Mouse (Mus musculus) megakaryocyte, embryonic 14.5 days (primary cell): ENCODE data around the gene Arnt2. TPM values are rescaled to one million over a fixed set of nuclear protein-coding genes. Genes with fewer than 3 reads are reported as not detected.

Source experiments
- H3K27me3 ChIP-seq: replicated peaks from 2 replicates; pipeline ENCODE3; 2012; ENCODE audit warnings: inconsistent platforms
- H3K36me3 ChIP-seq: replicated peaks from 2 replicates; pipeline ENCODE3; 2012; ENCODE audit warnings: low read length, inconsistent platforms, mixed read lengths
- H3K4me1 ChIP-seq: 2 replicates; pipeline ENCODE4 v1.6.1; 2012; ENCODE audit warnings: inconsistent platforms
- H3K4me3 ChIP-seq: replicated peaks from 2 replicates; pipeline ENCODE3; 2012; ENCODE audit warnings: moderate library complexity, mild to moderate bottlenecking, inconsistent platforms
- H3K9me3 ChIP-seq: 2 replicates; pipeline ENCODE4 v1.6.1; 2012; ENCODE audit warnings: inconsistent platforms
- FLI1 ChIP-seq: IDR thresholded peaks from 2 replicates; pipeline ENCODE4 v1.6.1; 2012; ENCODE audit warnings: low read length, inconsistent platforms, mixed read lengths
- GATA1 ChIP-seq: IDR thresholded peaks from 3 replicates; pipeline ENCODE4 v1.6.1; 2012; ENCODE audit warnings: mixed read lengths, low read length, inconsistent platforms, borderline replicate concordance
- polyA plus RNA-seq: library from polyadenylated mRNA; stranded (reverse); fragments of >175 nt; gene quantifications from 2 replicates; pipeline ENCODE4 v1.2.3, GENCODE M21; 2012; ENCODE audit warnings: low replicate concordance; ENCODE audit not compliant: insufficient read depth

The Arnt2 gene
- polyA plus RNA-seq, 1 experiment: not detected

DNA sequence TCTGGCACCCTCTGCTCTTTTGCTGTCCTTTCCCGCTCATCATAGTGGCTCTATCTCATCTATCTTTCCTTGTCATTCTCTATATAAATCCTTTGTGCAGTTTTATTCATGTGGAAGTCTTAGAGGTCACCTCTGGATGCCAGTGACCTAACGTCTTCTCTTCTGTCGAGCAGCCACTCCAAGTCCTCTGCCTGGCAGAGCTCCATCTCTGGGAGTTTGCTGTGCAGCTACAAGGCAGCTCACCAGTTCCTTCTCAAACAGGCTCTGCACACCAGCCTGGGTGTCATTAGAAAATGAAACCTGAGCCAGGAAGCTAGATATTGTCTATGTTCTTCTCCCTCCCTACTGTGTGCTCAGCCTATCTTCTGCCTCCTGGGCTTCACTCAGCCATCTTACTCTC is 98.4 kb downstream of the Arnt2 start:
- Histone ChIP-seq H3K4me1 (no peaks in the 10 kb centered on the region), H3K27me3 (peaks cover 16% of the 10 kb centered on the region), H3K4me3 (no peak overlapping the region), H3K36me3 (no peaks in the 10 kb centered on the region), H3K9me3 (no peaks in the 10 kb centered on the region)
- TF ChIP-seq GATA1 (no peak), FLI1 (no peak)

GRCm38 (mm10) chr7:84310909-84311311 is 99.1 kb downstream of the Arnt2 start:
- no peak for TF ChIP-seq FLI1
- Histone ChIP-seq H3K4me1 (no peaks in the 10 kb centered on the region), H3K9me3 (no peaks in the 10 kb centered on the region), H3K36me3 (no peaks in the 10 kb centered on the region), H3K27me3 (peaks cover 14% of the 10 kb centered on the region), H3K4me3 (no peak overlapping the region)

GRCm38 (mm10) chr7:84307329-84307925 is 102.5 kb downstream of the Arnt2 start:
- Histone ChIP-seq H3K27me3 (peaks cover 8% of the 10 kb centered on the region), H3K4me1 (no peaks in the 10 kb centered on the region), H3K36me3 (no peaks in the 10 kb centered on the region), H3K4me3 (no peak overlapping the region), H3K9me3 (no peaks in the 10 kb centered on the region)
- TF ChIP-seq GATA1: no peak
- no peak for TF ChIP-seq FLI1

- Histone ChIP-seq H3K4me1 (no peaks in the 10 kb centered on the region), H3K36me3 (no peaks in the 10 kb centered on the region), H3K9me3 (no peaks in the 10 kb centered on the region), H3K27me3 (no peaks in the 10 kb centered on the region), H3K4me3 (no peak overlapping the region)
- no peak for TF ChIP-seq GATA1
- TF ChIP-seq FLI1: no peak
Observed at GRCm38 (mm10) chr7:84300261-84300660, 109.7 kb downstream of the Arnt2 start.

GRCm38 (mm10) chr7:84299601-84300000 is 110.4 kb downstream of the Arnt2 start:
- H3K4me3 ChIP-seq: no peak overlapping the region
- H3K36me3 ChIP-seq: no peaks in the 10 kb centered on the region
- TF ChIP-seq FLI1 (no peak), GATA1 (no peak)
- H3K4me1 ChIP-seq: no peaks in the 10 kb centered on the region
- H3K27me3 ChIP-seq: no peaks in the 10 kb centered on the region
- no peaks in the 10 kb centered on the region for H3K9me3 ChIP-seq

GRCm38 (mm10) chr7:84293054-84293453 is 116.9 kb downstream of the Arnt2 start:
- Histone ChIP-seq H3K27me3 (peaks cover 6% of the 10 kb centered on the region), H3K36me3 (no peaks in the 10 kb centered on the region), H3K9me3 (peaks cover 7% of the 10 kb centered on the region), H3K4me3 (no peak overlapping the region), H3K4me1 (no peaks in the 10 kb centered on the region)
- no peak for TF ChIP-seq GATA1
- TF ChIP-seq FLI1: no peak

DNA sequence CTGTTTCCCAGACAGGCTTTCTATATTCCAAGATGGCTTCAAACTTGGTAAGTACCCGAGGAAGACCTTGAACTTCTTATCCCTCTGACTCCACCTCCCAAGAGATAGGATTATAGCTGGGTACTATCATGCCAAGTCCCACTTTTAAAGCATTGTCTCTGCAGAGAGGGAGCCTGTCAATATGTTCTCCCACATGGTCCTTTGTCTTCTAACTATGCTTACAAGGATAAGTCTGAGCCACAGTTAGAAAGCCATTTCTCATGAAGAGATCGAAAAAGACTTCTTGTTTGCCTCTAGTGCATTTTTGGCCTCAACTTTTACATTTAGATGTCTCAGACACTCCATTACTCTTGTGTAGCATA is 122.8 kb downstream of the Arnt2 start:
- H3K4me3 ChIP-seq: no peak overlapping the region
- TF ChIP-seq FLI1: no peak
- no peak for TF ChIP-seq GATA1
- no peaks in the 10 kb centered on the region for H3K4me1 ChIP-seq
- H3K27me3 ChIP-seq: peaks cover 10% of the 10 kb centered on the region
- peaks cover 6% of the 10 kb centered on the region for H3K9me3 ChIP-seq
- no peaks in the 10 kb centered on the region for H3K36me3 ChIP-seq

DNA sequence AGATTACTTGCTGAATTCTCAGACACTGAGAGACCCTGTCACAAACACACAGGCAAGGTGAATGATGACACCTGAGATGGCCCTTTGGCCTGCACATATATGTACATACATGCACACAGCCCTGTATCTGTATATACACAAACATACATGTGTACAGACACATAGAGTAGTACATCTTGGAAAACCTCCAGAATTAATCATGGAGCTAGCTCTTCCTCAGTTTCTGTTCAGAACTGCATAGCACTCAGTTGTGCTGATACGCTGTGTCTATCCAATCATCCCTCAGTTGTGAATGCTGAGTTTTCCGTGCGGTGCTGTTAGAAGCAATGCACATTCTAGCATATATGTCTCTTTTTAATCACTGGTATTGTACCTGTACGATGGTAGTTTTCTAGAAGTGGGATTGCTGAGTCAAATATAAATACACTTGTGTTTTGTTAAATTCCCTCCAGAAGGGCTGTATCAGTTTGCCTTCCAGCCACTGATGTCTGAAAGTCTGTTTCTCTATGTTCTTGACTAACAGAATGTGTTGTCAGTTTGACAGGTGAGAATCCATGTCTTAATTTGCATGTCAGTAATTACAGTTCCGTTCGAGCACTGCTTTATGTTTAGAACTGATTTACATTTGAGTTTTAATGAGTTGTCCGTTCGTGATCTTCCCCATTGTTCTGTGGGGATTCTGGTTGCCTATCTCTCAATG is 123.3 kb downstream of the Arnt2 start:
- H3K9me3 ChIP-seq: 0 out of 2 replicates have a peak, but pooled peaks cover 2% of the 10 kb centered on the region
- TF ChIP-seq FLI1 (no peak), GATA1 (no peak)
- no peak overlapping the region for H3K4me3 ChIP-seq
- H3K36me3 ChIP-seq: no peaks in the 10 kb centered on the region
- peaks cover 10% of the 10 kb centered on the region for H3K27me3 ChIP-seq
- H3K4me1 ChIP-seq: no peaks in the 10 kb centered on the region

DNA sequence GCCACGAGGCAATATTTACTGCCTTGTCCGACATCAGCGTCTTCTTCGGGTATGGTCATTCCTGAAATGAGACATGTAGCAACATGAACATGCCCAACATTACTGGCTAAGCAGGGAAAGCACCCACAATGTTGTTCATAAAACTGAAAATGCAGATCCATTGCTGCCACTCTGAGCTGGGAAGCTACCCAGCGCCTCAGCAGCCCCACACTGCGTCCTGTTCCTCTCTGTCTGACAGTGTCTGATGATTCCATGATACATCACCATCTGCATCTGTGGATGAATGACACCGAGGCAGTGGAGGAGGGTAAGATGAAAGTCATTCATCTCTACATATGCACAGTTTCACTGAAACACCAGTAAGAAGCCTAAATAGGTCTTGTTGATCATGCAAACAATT is 124.2 kb downstream of the Arnt2 start:
- Histone ChIP-seq H3K4me1 (no peaks in the 10 kb centered on the region), H3K27me3 (peaks cover 7% of the 10 kb centered on the region), H3K36me3 (no peaks in the 10 kb centered on the region), H3K4me3 (no peak overlapping the region), H3K9me3 (0 out of 2 replicates have a peak, but pooled peaks cover under 1% of the 10 kb centered on the region)
- TF ChIP-seq FLI1 (no peak), GATA1 (no peak)

- peaks cover 4% of the 10 kb centered on the region for H3K27me3 ChIP-seq
- H3K4me3 ChIP-seq: no peak overlapping the region
- TF ChIP-seq GATA1 (no peak), FLI1 (no peak)
- no peaks in the 10 kb centered on the region for H3K36me3 ChIP-seq
- no peaks in the 10 kb centered on the region for H3K4me1 ChIP-seq
- H3K9me3 ChIP-seq: no peaks in the 10 kb centered on the region
Observed at GRCm38 (mm10) chr7:84284974-84285373, 125.0 kb downstream of the Arnt2 start.
